Mouse (Mus musculus) liver, adult 2 months (tissue): ENCODE data around the gene Ina. TPM values are rescaled to one million over a fixed set of nuclear protein-coding genes. Genes with fewer than 3 reads are reported as not detected.

Experiments
- DNase-seq: peaks from one replicate; pipeline ENCODE4 v3.0.0-alpha.2; 2011; ENCODE audit warnings: low read depth, low spot score; ENCODE audit errors: extremely low read depth
- H3K27ac ChIP-seq: fragments of 200-500 bp; replicated peaks from 2 replicates; pipeline ENCODE4 v1.5.1; 2012; ENCODE audit warnings: low read depth, mild to moderate bottlenecking, control low read depth, inconsistent platforms, low read length; ENCODE audit not compliant: insufficient read depth
- H3K27me3 ChIP-seq: fragments of 200-500 bp; 2 replicates; pipeline ENCODE4 v1.6.1; 2012; ENCODE audit warnings: mild to moderate bottlenecking, moderate library complexity, low read length, inconsistent platforms; ENCODE audit not compliant: control insufficient read depth, insufficient read depth
- H3K36me3 ChIP-seq: fragments of 200-500 bp; 2 replicates; pipeline ENCODE4 v1.6.1; 2012; ENCODE audit warnings: low read length, inconsistent platforms; ENCODE audit not compliant: control insufficient read depth, insufficient read depth
- H3K4me1 ChIP-seq: fragments of 200-500 bp; 2 replicates; pipeline ENCODE4 v1.6.1; 2011; ENCODE audit warnings: low read length; ENCODE audit not compliant: control insufficient read depth, insufficient read depth
- H3K4me3 ChIP-seq: fragments of 200-500 bp; 2 replicates; pipeline ENCODE4 v1.5.1; 2011; ENCODE audit warnings: low read depth, mild to moderate bottlenecking, control low read depth, low read length, moderate library complexity; ENCODE audit not compliant: insufficient read depth
- H3K79me2 ChIP-seq: fragments of 200-500 bp; 2 replicates; pipeline ENCODE4 v1.6.1; 2012; ENCODE audit warnings: inconsistent platforms, mild to moderate bottlenecking, low read length, moderate library complexity; ENCODE audit not compliant: control insufficient read depth, insufficient read depth
- H3K9ac ChIP-seq: fragments of 200-500 bp; 2 replicates; pipeline ENCODE4 v1.6.1; 2012; ENCODE audit warnings: low read depth, mild to moderate bottlenecking, control low read depth, inconsistent platforms, low read length
- CTCF ChIP-seq: fragments of 200-500 bp; IDR thresholded peaks from 2 replicates; pipeline ENCODE4 v1.5.1; 2011; ENCODE audit warnings: low read depth, low read length, control low read depth
- POLR2A ChIP-seq: fragments of 200-500 bp; IDR thresholded peaks from 2 replicates; pipeline ENCODE4 v1.6.1; 2011; ENCODE audit warnings: low read length, control low read depth; ENCODE audit not compliant: insufficient read depth; ENCODE audit errors: extremely low read depth
- WGBS: fragments of 180-500 bp; shearing (Covaris S2); methylation state at CpG from one replicate; pipeline ENCODE4 v1.1.7; 2018; 5-methylcytosine and 5-hydroxymethylcytosine counted together
- polyA plus RNA-seq: library from polyadenylated mRNA; depleted of rRNA; stranded (reverse); fragments of >200 nt; gene quantifications from 2 replicates; pipeline ENCODE4 v1.2.3, GENCODE M21; 2012; rRNA removed
- total RNA-seq: library from RNA; depleted of rRNA; stranded (reverse); fragments of >200 nt; gene quantifications from 2 replicates; pipeline ENCODE4 v1.2.3, GENCODE M21; 2014; rRNA removed

Gene Ina
- total and polyA plus RNA-seq, 2 experiments: not detected

DNA sequence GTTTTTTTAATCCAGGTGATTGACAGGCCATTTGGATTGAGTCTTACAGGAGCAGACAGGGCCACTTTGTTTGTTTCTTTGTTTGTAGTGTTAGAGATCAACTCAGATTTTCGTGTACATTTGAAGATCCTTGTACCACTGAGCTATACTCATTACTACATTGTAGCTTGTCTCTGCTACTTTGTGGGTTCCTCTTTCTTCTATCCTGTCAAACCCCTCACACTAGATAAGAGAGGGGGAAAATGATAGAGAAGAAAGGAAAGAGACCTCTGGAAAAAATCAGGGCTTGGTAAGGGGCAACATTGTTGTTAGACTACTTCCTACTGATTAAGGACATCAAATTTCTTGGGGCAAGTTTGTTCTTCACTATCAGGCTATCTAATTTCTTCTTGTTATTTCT, 43.2 kb downstream of the Ina start:
- H3K27me3 ChIP-seq: no peaks in the 10 kb centered on the region
- no peaks in the 10 kb centered on the region for H3K79me2 ChIP-seq
- no peak for TF ChIP-seq POLR2A
- TF ChIP-seq CTCF: no peak
- no peak overlapping the region for H3K4me3 ChIP-seq
- no peak overlapping the region for H3K27ac ChIP-seq
- no peak overlapping the region for H3K9ac ChIP-seq
- 78% methylated on average over 1 of the region's 1 CpGs for WGBS
- H3K36me3 ChIP-seq: no peaks in the 10 kb centered on the region
- H3K4me1 ChIP-seq: peaks cover 6% of the 10 kb centered on the region; the same call in 1 of the 2 replicates
- no peak for DNase-seq

DNA sequence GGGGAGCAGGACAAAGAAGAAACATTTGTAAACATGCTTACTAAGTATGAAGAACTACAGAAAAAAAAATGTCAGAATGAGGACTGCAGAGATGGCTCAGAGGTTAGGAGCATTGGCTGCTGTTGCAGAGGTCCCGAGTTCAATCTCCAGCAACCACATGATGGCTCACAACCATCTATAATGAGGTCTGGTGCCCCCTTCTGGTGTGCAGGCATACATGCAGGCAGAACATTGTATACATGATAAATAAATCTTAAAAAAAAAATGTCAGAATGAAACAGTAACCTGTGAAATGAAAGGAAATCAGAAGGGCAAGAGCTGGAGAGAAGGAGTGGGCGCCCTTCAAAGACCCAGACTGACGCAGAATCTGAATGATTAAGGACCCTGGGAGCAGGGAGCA, 51.4 kb downstream of the Ina start:
- WGBS: 85% methylated on average over 3 of the region's 3 CpGs
- peak; percentile 19; the same call in 1 of the 2 replicates for TF ChIP-seq CTCF
- no peak for TF ChIP-seq POLR2A
- no peaks in the 10 kb centered on the region for H3K27me3 ChIP-seq

GRCm38 (mm10) chr19:47067096-47067882, 52.8 kb downstream of the Ina start, which contains the start of gene Taf5:
Taf5 (plus strand) TSS chr19:47067746.
- TF ChIP-seq CTCF (no peak), POLR2A (peak; percentile 87)
- 8% methylated on average over 49 of the region's 49 CpGs for WGBS

More for the DNA sequence above, 51.4 kb downstream of the Ina start:
- no peaks in the 10 kb centered on the region for H3K4me1 ChIP-seq
- H3K79me2 ChIP-seq: no peaks in the 10 kb centered on the region
- no peak overlapping the region for H3K27ac ChIP-seq
- H3K9ac ChIP-seq: no peak overlapping the region
- peaks cover 1% of the 10 kb centered on the region; the same call in 1 of the 2 replicates for H3K36me3 ChIP-seq
- no peak overlapping the region for H3K4me3 ChIP-seq
- DNase-seq: no peak

DNA sequence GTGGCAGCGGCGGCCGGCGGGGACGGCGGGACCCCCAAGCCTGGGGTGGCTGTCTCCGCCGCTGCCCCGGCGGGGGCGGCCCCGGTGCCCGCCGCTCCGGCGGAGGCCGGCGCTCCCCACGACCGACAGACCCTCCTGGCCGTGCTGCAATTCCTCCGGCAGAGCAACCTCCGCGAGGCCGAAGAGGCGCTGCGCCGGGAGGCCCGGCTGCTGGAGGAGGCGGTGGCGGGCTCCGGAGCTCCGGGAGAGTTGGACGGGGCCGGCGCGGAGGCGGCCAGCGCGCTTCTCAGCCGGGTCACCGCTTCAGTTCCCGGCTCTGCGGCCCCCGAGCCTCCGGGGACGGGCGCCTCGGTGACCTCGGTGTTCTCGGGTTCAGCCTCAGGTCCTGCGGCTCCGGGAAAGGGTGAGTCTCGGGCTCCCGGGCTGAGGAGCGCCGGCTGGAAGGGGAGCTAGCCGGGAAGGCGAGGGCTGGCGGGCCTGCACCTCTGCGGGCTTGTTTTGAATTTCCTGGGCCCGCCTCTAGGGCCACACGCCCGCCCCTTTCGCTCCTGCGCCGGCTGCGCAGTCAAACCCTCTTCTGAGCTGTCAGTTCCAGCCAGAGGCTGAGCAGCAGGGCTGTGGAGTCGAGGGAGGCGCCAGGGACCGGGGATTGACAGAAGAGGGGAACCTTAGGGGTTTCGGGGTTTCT, 53.6 kb downstream of the Ina start:
- H3K79me2 ChIP-seq: no peaks in the 10 kb centered on the region
- no peak for TF ChIP-seq CTCF
- peak; percentile 47; the same call in 1 of the 2 replicates for TF ChIP-seq POLR2A
- peaks cover 10% of the 10 kb centered on the region for H3K36me3 ChIP-seq
- WGBS: under 1% methylated on average over 72 of the region's 72 CpGs
- H3K27ac ChIP-seq: peak overlapping the region; percentile 36
- peak; percentile 75 for DNase-seq
- peak overlapping the region; percentile 98 for H3K9ac ChIP-seq
- no peaks in the 10 kb centered on the region for H3K27me3 ChIP-seq
- H3K4me1 ChIP-seq: no peaks in the 10 kb centered on the region
- H3K4me3 ChIP-seq: peak overlapping the region; percentile 68

More at GRCm38 (mm10) chr19:47067096-47067882, 52.8 kb downstream of the Ina start, which contains the start of gene Taf5:
- H3K79me2 ChIP-seq: no peaks in the 10 kb centered on the region
- H3K4me3 ChIP-seq: peak within 1 kb of the TSS; percentile 68
- no peaks in the 10 kb centered on the region for H3K27me3 ChIP-seq
- peak within 1 kb of the TSS; percentile 98 for H3K9ac ChIP-seq
- peak; percentile 91 for DNase-seq
- peak within 1 kb of the TSS; percentile 36 for H3K27ac ChIP-seq
- peaks cover 8% of the 10 kb centered on the region for H3K36me3 ChIP-seq
- no peaks in the 10 kb centered on the region for H3K4me1 ChIP-seq

Other genes starting within 250 kb of the Ina start
- 12.6 and 14.8 TPM in 2 replicates for gene Nt5c2, start 455 bp downstream of the Ina start, total RNA-seq
- gene Nt5c2, start 455 bp downstream of the Ina start, polyA plus RNA-seq: 7.4 and 7.5 TPM in 2 replicates
- gene Pcgf6, start 36.2 kb downstream of the Ina start, total RNA-seq: 3.6 and 5.9 TPM in 2 replicates
- 4.6 and 5.0 TPM in 2 replicates for gene Pcgf6, start 36.2 kb downstream of the Ina start, polyA plus RNA-seq
- 2.3 and 2.6 TPM in 2 replicates for gene Taf5, start 53.0 kb downstream of the Ina start, total RNA-seq
- 1.5 and 1.9 TPM in 2 replicates for gene Taf5, start 53.0 kb downstream of the Ina start, polyA plus RNA-seq
- 264 and 266 TPM in 2 replicates for gene Usmg5, start 75.9 kb downstream of the Ina start, total RNA-seq
- gene Usmg5, start 75.9 kb downstream of the Ina start, polyA plus RNA-seq: 125 and 171 TPM in 2 replicates
- gene Pdcd11, start 76.1 kb downstream of the Ina start, total RNA-seq: 7.1 and 8.3 TPM in 2 replicates
- gene Pdcd11, start 76.1 kb downstream of the Ina start, polyA plus RNA-seq: 4.4 and 6.1 TPM in 2 replicates
- 1.5 and 2.6 TPM in 2 replicates for gene Calhm2, start 123.6 kb downstream of the Ina start, total RNA-seq
- 1.3 and 2.0 TPM in 2 replicates for gene Calhm2, start 123.6 kb downstream of the Ina start, polyA plus RNA-seq
- not detected in 2 replicates for gene Calhm1, start 129.6 kb downstream of the Ina start, total RNA-seq
- not detected in 2 replicates for gene Calhm1, start 129.6 kb downstream of the Ina start, polyA plus RNA-seq
- not detected in 2 replicates for gene Calhm3, start 143.1 kb downstream of the Ina start, total RNA-seq
- gene Calhm3, start 143.1 kb downstream of the Ina start, polyA plus RNA-seq: not detected in 2 replicates
- 0.28 and 0.34 TPM in 2 replicates for gene Neurl1a, start 164.1 kb downstream of the Ina start, total RNA-seq
- 0.24 and 0.28 TPM in 2 replicates for gene Neurl1a, start 164.1 kb downstream of the Ina start, polyA plus RNA-seq